Comparison of ENCODE assay signal across 15 mouse cellular contexts in the genomic region with DNA sequence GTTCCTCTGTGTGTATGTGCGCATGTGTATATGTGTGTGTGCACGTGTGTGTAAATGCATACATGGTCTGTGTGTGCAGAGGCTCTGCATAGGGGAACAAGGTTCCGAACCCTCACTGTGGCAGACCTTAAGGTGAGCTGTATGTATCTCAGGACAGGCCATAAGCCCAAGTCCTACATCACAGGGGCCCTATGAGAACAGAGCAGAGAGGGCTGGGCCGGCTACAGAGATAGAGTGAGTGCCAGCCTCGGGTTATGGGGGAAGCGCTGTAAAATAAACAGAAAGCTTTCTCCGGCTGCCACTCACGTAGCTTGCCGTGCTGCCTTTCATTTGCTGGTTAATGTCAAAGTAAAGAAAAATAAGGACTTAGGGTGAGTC. TPM values are rescaled to one million over a fixed set of nuclear protein-coding genes. Genes with fewer than 3 reads are reported as not detected.
DNase-seq lines count a peak whose midpoint lies in the region; ATAC-seq and TF ChIP-seq lines count a peak whose summit lies in the region.
"Had no signal": no experiment of that assay in that cellular context is flagged by ENCODE, and none has a peak within 500 bp of the region (broad histone marks: within the 10 kb centered on the region; RNA-seq: fewer than 3 reads in every experiment).

No protein-coding gene starts in this region.

- no peaks in the 10 kb centered on the region for H3K4me1 ChIP-seq in embryonic facial prominence, embryonic 11.5 days (ENCODE audit: control insufficient read depth, insufficient read depth, low read length)
- H3K4me1 ChIP-seq in embryonic facial prominence, embryonic 10.5 days, result peaks cover 34% of the 10 kb centered on the region
- peaks cover 31% of the 10 kb centered on the region for H3K4me1 ChIP-seq in hindbrain, embryonic 10.5 days (replicated peaks)
- peaks cover 24% of the 10 kb centered on the region for H3K4me1 ChIP-seq in hindbrain, embryonic 13.5 days (replicated peaks)
- 0 out of 2 replicates have a peak, but pooled peaks cover 3% of the 10 kb centered on the region for H3K4me1 ChIP-seq in midbrain, embryonic 11.5 days (ENCODE audit: control insufficient read depth, insufficient read depth, low read length)
- H3K4me1 ChIP-seq in midbrain, postnatal 0 days (ENCODE audit: insufficient read depth, low read length), result no peaks in the 10 kb centered on the region
- H3K4me1 ChIP-seq in stomach, embryonic 15.5 days, result peaks cover 17% of the 10 kb centered on the region

- H3K27me3 ChIP-seq in embryonic facial prominence, embryonic 11.5 days (ENCODE audit: control insufficient read depth, insufficient read depth, low read length), result no peaks in the 10 kb centered on the region
- no peaks in the 10 kb centered on the region for H3K27me3 ChIP-seq in embryonic facial prominence, embryonic 10.5 days (replicated peaks; ENCODE audit: low read depth, poor library complexity, severe bottlenecking)
- H3K27me3 ChIP-seq in hindbrain, embryonic 10.5 days (ENCODE audit: insufficient read depth, poor library complexity, severe bottlenecking), result no peaks in the 10 kb centered on the region
- H3K27me3 ChIP-seq in hindbrain, embryonic 13.5 days, result no peaks in the 10 kb centered on the region
- H3K27me3 ChIP-seq in midbrain, embryonic 11.5 days (ENCODE audit: control insufficient read depth, insufficient read depth, low read length), result no peaks in the 10 kb centered on the region
- no peaks in the 10 kb centered on the region for H3K27me3 ChIP-seq in midbrain, postnatal 0 days (ENCODE audit: insufficient read depth, low read length)
- no peaks in the 10 kb centered on the region for H3K27me3 ChIP-seq in stomach, embryonic 15.5 days (replicated peaks)
- H3K27me3 ChIP-seq: kidney, embryonic 15.5 days; limb, embryonic 12.5 days had no signal

- H3K9ac ChIP-seq in embryonic facial prominence, embryonic 11.5 days (replicated peaks; ENCODE audit: low read length), result no peak overlapping the region
- no peak overlapping the region for H3K9ac ChIP-seq in hindbrain, embryonic 13.5 days
- no peak overlapping the region for H3K9ac ChIP-seq in midbrain, embryonic 11.5 days (ENCODE audit: low read length)
- H3K9ac ChIP-seq in midbrain, postnatal 0 days (replicated peaks; ENCODE audit: low read length, poor library complexity, severe bottlenecking), result no peak overlapping the region
- no peak overlapping the region for H3K9ac ChIP-seq in stomach, embryonic 15.5 days
- H3K9ac ChIP-seq: kidney, embryonic 15.5 days; limb, embryonic 12.5 days had no signal

- TF ChIP-seq CTCF in midbrain, postnatal 0 days (IDR thresholded peaks at IDR 0.05), result no peak

- no peaks in the 10 kb centered on the region for H3K36me3 ChIP-seq in embryonic facial prominence, embryonic 11.5 days (replicated peaks; ENCODE audit: control insufficient read depth, insufficient read depth, low read depth, low read length)
- no peaks in the 10 kb centered on the region for H3K36me3 ChIP-seq in embryonic facial prominence, embryonic 10.5 days (replicated peaks)
- no peaks in the 10 kb centered on the region for H3K36me3 ChIP-seq in hindbrain, embryonic 10.5 days
- no peaks in the 10 kb centered on the region for H3K36me3 ChIP-seq in hindbrain, embryonic 13.5 days
- H3K36me3 ChIP-seq in midbrain, embryonic 11.5 days (ENCODE audit: control insufficient read depth, insufficient read depth, low read length), result no peaks in the 10 kb centered on the region
- no peaks in the 10 kb centered on the region for H3K36me3 ChIP-seq in midbrain, postnatal 0 days (ENCODE audit: insufficient read depth, low read length)
- H3K36me3 ChIP-seq in stomach, embryonic 15.5 days, result no peaks in the 10 kb centered on the region
- H3K36me3 ChIP-seq: kidney, embryonic 15.5 days; limb, embryonic 12.5 days had no signal

- 0 out of 2 replicates have a peak, but pooled peaks have one; percentile 12 for ATAC-seq in embryonic facial prominence, embryonic 11.5 days (replicated peaks; ENCODE audit: insufficient number of reproducible peaks, low FRiP score, low TSS enrichment, low read depth)
- no peak for ATAC-seq in hindbrain, embryonic 13.5 days (ENCODE audit: low FRiP score)
- ATAC-seq in midbrain, embryonic 11.5 days (ENCODE audit: low FRiP score), result no peak
- no peak for ATAC-seq in midbrain, postnatal 0 days (ENCODE audit: low FRiP score)
- peak; percentile 33; the same call in 1 of the 2 replicates for ATAC-seq in stomach, embryonic 15.5 days (ENCODE audit: insufficient read depth, low FRiP score, low read depth)

- no peak overlapping the region for H3K4me2 ChIP-seq in embryonic facial prominence, embryonic 11.5 days (ENCODE audit: low read depth, low read length)
- H3K4me2 ChIP-seq in hindbrain, embryonic 13.5 days, result no peak overlapping the region
- no peak overlapping the region for H3K4me2 ChIP-seq in midbrain, embryonic 11.5 days
- no peak overlapping the region for H3K4me2 ChIP-seq in midbrain, postnatal 0 days (ENCODE audit: low read depth, low read length, poor library complexity, severe bottlenecking)
- peak overlapping the region; percentile 27 for H3K4me2 ChIP-seq in stomach, embryonic 15.5 days
- H3K4me2 ChIP-seq: kidney, embryonic 15.5 days; limb, embryonic 12.5 days had no signal

- no peaks in the 10 kb centered on the region for H3K9me3 ChIP-seq in embryonic facial prominence, embryonic 11.5 days (replicated peaks; ENCODE audit: control insufficient read depth, low read length)
- H3K9me3 ChIP-seq in embryonic facial prominence, embryonic 10.5 days, result no peaks in the 10 kb centered on the region
- no peaks in the 10 kb centered on the region for H3K9me3 ChIP-seq in hindbrain, embryonic 10.5 days
- no peaks in the 10 kb centered on the region for H3K9me3 ChIP-seq in hindbrain, embryonic 13.5 days
- H3K9me3 ChIP-seq in midbrain, embryonic 11.5 days (ENCODE audit: control insufficient read depth, low read length), result no peaks in the 10 kb centered on the region
- H3K9me3 ChIP-seq in midbrain, postnatal 0 days (ENCODE audit: low read length), result no peaks in the 10 kb centered on the region
- no peaks in the 10 kb centered on the region for H3K9me3 ChIP-seq in stomach, embryonic 15.5 days
- H3K9me3 ChIP-seq: kidney, embryonic 15.5 days; limb, embryonic 12.5 days had no signal

- no peak for DNase-seq in embryonic facial prominence, embryonic 11.5 days (ENCODE audit: low spot score)
- DNase-seq in embryonic facial prominence, embryonic 10.5 days (ENCODE audit: low spot score), result no peak
- no peak for DNase-seq in hindbrain, embryonic 10.5 days (ENCODE audit: low spot score)
- DNase-seq in midbrain, embryonic 11.5 days (ENCODE audit: low spot score, missing footprints), result peak; percentile 81
- DNase-seq in midbrain, postnatal 0 days (ENCODE audit: low spot score), result no peak
- no peak for DNase-seq in kidney, postnatal 36 days
- DNase-seq: adrenal gland, postnatal 10 days; cerebellum, adult 9-11 months; embryo, embryonic 11 days; gastrocnemius, postnatal 25 days had no signal

- no peak overlapping the region for H3K4me3 ChIP-seq in embryonic facial prominence, embryonic 11.5 days (ENCODE audit: low read depth, low read length)
- H3K4me3 ChIP-seq in embryonic facial prominence, embryonic 10.5 days, result no peak overlapping the region
- no peak overlapping the region for H3K4me3 ChIP-seq in hindbrain, embryonic 10.5 days
- H3K4me3 ChIP-seq in hindbrain, embryonic 13.5 days, result no peak overlapping the region
- no peak overlapping the region for H3K4me3 ChIP-seq in midbrain, embryonic 11.5 days (ENCODE audit: low read depth, low read length)
- H3K4me3 ChIP-seq in midbrain, postnatal 0 days (ENCODE audit: low read depth, low read length), result no peak overlapping the region
- no peak overlapping the region for H3K4me3 ChIP-seq in stomach, embryonic 15.5 days (replicated peaks)
- H3K4me3 ChIP-seq: kidney, embryonic 15.5 days; limb, embryonic 12.5 days; myocyte had no signal

- 73% methylated on average over 9 of the region's 9 CpGs for WGBS in embryonic facial prominence, embryonic 11.5 days
- 78% methylated on average over 9 of the region's 9 CpGs for WGBS in embryonic facial prominence, embryonic 10.5 days
- WGBS in hindbrain, embryonic 10.5 days, result 83% methylated on average over 9 of the region's 9 CpGs
- 86% methylated on average over 9 of the region's 9 CpGs for WGBS in hindbrain, embryonic 13.5 days
- WGBS in midbrain, embryonic 11.5 days, result 85% methylated on average over 9 of the region's 9 CpGs
- 78% methylated on average over 9 of the region's 9 CpGs for WGBS in midbrain, postnatal 0 days
- 40% methylated on average over 9 of the region's 9 CpGs for WGBS in stomach, embryonic 15.5 days

- no peak overlapping the region for H3K27ac ChIP-seq in embryonic facial prominence, embryonic 11.5 days (replicated peaks; ENCODE audit: low read depth, low read length)
- H3K27ac ChIP-seq in embryonic facial prominence, embryonic 10.5 days (replicated peaks), result no peak overlapping the region
- H3K27ac ChIP-seq in hindbrain, embryonic 10.5 days, result 0 out of 2 replicates have a peak overlapping the region, but pooled peaks have one; percentile 1
- H3K27ac ChIP-seq in hindbrain, embryonic 13.5 days, result no peak overlapping the region
- H3K27ac ChIP-seq in midbrain, embryonic 11.5 days (ENCODE audit: low read depth, low read length), result no peak overlapping the region
- H3K27ac ChIP-seq in midbrain, postnatal 0 days (ENCODE audit: low read depth, low read length), result no peak overlapping the region
- H3K27ac ChIP-seq in stomach, embryonic 15.5 days, result no peak overlapping the region
- H3K27ac ChIP-seq: kidney, embryonic 15.5 days; limb, embryonic 12.5 days had no signal

RNA-seq across cellular contexts. Expression of gene Npffr1, which starts 50.4 kb away (rescaled TPM):
- polyA plus RNA-seq in embryonic facial prominence, embryonic 11.5 days (2014; fragmentation: Nextera tagmentation; extraction: Ambion mirVana), result 0.06 and 0.11 TPM in 2 replicates
- polyA plus RNA-seq in embryonic facial prominence, embryonic 10.5 days (2016; fragmentation: Nextera tagmentation; extraction: Ambion mirVana), result 0.10 and 0.11 TPM in 2 replicates
- polyA plus RNA-seq in hindbrain, embryonic 10.5 days (2016; fragmentation: Nextera tagmentation; extraction: Ambion mirVana), result 0.09 and 0.19 TPM in 2 replicates
- 0.40 and 0.42 TPM in 2 replicates for polyA plus RNA-seq in hindbrain, embryonic 13.5 days (2015; fragmentation: Nextera tagmentation; extraction: Ambion mirVana)
- polyA plus RNA-seq in midbrain, embryonic 11.5 days (2014; fragmentation: Nextera tagmentation; extraction: Ambion mirVana), result 0.06 TPM in 1 of 2 replicates, not detected in the other
- total RNA-seq in midbrain, postnatal 0 days (2014; rRNA removed), result 5.4 and 5.8 TPM in 2 replicates
- 3.2 and 3.4 TPM in 2 replicates for polyA plus RNA-seq in midbrain, postnatal 0 days (2015; fragmentation: Nextera tagmentation; extraction: Ambion mirVana)
- polyA plus RNA-seq in stomach, embryonic 15.5 days (2015; fragmentation: Nextera tagmentation; extraction: Ambion mirVana), result 0.10 and 0.28 TPM in 2 replicates
- total RNA-seq: gastrocnemius, postnatal 25 days had no signal

Comparison
In these comparisons a context has a peak if more than half of its experiments do, and no peak if none do; other contexts are left out.
1. ATAC-seq: peak in embryonic facial prominence, embryonic 11.5 days (single experiment) and stomach, embryonic 15.5 days (single experiment); none in hindbrain, embryonic 13.5 days (single experiment), midbrain, embryonic 11.5 days (single experiment) and midbrain, postnatal 0 days (single experiment).